Mouse (Mus musculus) myocyte (in vitro differentiated cells): ENCODE measurements around the gene Unc93a2. TPM values are rescaled to one million over a fixed set of nuclear protein-coding genes. Genes with fewer than 3 reads are reported as not detected.
"Not testable (repeated sequence)": the region's sequence is repeated elsewhere in the genome, so short reads cannot be mapped to it uniquely, and the experiment has no call there.

Experiments used
- H3K27me3 ChIP-seq: one replicate; pipeline ENCODE4 v1.6.1; 2011; ENCODE audit not compliant: control insufficient read depth, insufficient read depth, insufficient read length
- H3K36me3 ChIP-seq: one replicate; pipeline ENCODE4 v1.6.1; 2011; ENCODE audit not compliant: control insufficient read depth, insufficient read depth
- H3K4me2 ChIP-seq: one replicate; pipeline ENCODE4 v1.6.1; 2011; ENCODE audit warnings: low read depth, control low read depth
- H3K4me3 ChIP-seq: one replicate; pipeline ENCODE4 v1.5.1; 2011; ENCODE audit warnings: mild to moderate bottlenecking, control low read depth, moderate library complexity
- H3K79me2 ChIP-seq: one replicate; pipeline ENCODE4 v1.6.1; 2011; ENCODE audit not compliant: control insufficient read depth, insufficient read depth
- H3ac ChIP-seq: one replicate; pipeline ENCODE4 v1.6.1; 2011; ENCODE audit not compliant: control insufficient read depth, insufficient read length
- polyA plus RNA-seq: library from polyadenylated mRNA; unstranded; fragments of >200 nt; fragmentation: generic; extraction: Trizol; gene quantifications from one replicate; pipeline ENCODE4 v1.2.1, GENCODE M21; 2012; ENCODE audit warnings: missing spikeins

Unc93a2 gene
- polyA plus RNA-seq, 1 experiment: not detected

DNA sequence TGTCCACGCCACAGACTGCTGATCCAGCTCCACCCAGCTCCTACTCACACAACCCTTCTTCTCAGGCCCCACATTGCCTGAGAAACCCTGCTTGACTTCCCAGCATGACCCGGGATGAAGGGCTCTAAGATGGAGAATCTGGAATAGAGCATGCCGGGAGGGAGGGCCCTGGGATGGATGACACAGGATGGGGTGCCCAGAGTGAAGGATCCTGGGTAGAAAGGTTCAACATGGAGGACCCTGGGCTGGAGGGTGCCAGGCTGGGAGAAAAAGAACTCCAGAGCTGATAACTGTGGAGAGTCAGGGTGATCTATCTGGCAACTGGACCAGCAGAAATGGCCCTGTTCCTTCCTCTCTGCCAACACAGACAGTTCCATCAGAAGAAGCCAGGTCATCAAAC lies 19.6 kb downstream of the Unc93a2 start:
- H3K36me3 ChIP-seq, H3K4me3 ChIP-seq, H3K79me2 ChIP-seq, H3K4me2 ChIP-seq, H3K27me3 ChIP-seq, H3ac ChIP-seq: not testable (repeated sequence)

DNA sequence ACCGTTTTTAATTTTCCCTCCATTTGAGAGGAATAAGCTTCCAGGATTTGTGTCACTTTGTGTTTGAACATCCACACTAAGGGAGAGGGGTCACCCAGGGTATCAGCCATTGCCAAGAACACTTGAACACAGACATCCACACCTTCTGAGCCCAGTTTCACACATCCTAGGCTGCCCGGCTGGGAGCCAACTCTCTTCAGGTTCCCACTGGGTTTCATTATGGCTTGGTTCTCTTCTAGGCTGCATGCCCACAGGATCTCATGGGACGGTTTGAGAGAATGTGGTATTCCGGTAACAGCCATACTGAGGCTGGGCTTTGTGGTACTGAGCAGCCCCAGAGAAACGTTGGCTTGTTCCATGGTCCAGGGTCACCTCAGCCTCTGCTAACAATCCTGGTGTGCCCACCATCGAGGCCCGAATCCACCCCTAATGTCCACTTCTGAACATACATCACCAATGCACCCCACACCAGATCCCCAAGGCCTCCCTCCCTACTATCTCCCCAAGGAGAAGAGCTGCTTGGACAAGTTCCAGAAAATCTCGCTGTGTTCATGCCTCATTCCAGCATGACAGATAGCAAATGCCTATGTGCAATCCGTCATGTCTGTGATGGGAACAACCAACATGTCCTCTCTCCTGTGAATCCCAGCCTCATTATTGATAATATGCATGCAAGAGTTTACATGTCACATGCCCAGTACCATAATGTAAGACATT lies 24.4 kb downstream of the Unc93a2 start:
- not testable (repeated sequence) for H3K4me3 ChIP-seq, H3K4me2 ChIP-seq, H3K79me2 ChIP-seq, H3K27me3 ChIP-seq, H3K36me3 ChIP-seq, H3ac ChIP-seq

DNA sequence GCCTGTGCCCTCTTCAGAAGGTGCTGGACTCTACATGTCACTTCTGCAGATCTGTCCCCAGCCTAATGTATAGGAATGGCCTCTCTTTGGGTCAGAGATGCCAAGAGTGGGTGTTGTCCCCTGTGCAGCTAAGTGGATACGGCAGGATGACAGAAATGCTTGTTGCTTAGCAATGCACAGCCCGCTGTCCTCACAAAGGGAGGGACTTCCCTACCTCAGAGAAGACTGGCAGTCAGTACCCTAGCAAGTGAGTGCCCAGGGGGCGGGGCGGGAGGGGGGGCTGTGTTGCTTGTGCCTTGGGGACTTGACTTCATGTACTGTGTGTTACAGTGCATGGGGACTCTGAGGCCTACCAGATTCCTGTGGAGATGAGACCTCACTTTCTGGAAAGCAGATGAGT lies 25.5 kb downstream of the Unc93a2 start:
- not testable (repeated sequence) for H3K27me3 ChIP-seq, H3K36me3 ChIP-seq, H3K4me3 ChIP-seq, H3K79me2 ChIP-seq, H3K4me2 ChIP-seq, H3ac ChIP-seq

DNA sequence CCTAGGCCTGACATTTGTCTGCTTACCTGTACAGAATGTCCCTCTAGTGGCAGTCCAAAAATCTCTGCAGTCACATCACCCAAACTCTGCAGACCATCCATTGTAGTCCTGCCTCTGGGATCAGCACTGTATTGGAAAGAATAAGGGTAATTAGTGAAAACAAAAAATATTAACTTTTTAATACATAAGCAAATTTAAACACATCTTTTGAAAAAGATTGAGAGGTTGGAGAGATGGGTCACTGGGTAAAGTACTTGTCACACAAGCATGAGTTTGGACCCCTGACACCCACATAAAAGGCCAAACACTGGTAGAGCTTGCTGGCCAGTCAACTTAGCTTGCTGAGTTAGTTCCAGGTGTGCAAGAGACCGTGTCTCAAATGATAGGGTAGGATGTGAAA lies 32.7 kb downstream of the Unc93a2 start, which contains the start of gene Ttll2:
Gene Ttll2 (minus strand): TSS at position 101 of the 400 bp plus-strand sequence.
- H3K79me2 ChIP-seq, H3K4me3 ChIP-seq, H3K36me3 ChIP-seq, H3K27me3 ChIP-seq, H3K4me2 ChIP-seq, H3ac ChIP-seq: not testable (repeated sequence)

DNA sequence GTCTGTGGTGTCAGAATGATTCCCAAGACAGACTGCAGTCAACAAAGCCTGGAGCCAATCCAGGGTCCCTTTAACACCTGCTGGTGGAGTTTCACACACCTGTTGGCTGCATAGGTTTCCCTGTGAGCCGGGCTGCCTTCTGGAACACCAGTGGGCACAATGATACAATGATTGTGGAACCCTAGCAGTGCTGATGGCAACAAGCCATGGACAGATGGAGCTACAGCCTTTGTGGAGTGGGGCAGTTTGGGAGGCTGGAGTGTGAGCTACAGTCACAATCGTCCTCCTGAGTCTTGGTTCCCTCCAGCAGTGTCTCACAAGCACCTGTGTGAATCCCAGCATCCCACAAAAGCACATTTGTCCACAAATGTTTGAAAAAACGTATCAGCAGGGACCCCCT lies 36.5 kb downstream of the Unc93a2 start:
- H3K27me3 ChIP-seq, H3K4me3 ChIP-seq, H3K4me2 ChIP-seq, H3ac ChIP-seq, H3K36me3 ChIP-seq, H3K79me2 ChIP-seq: not testable (repeated sequence)

DNA sequence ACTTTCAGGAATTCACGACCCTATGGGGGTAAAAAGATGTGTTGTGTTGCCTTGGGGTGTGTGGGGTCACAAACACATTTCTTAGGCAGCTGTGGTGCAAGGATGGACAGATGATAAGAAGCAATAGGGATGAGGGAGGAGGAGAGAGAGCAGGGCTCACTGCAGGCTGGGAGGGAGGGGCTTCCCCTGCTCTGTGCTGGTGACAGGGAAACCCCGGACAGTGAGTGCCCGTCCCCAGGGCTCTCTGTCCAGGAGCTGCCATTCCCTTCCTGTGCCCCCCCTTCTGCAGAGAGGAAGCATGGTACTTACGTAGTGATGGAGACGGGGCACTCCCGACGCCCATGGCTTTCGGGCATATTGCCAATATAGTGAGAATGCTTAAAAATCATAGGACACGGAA lies 47.9 kb downstream of the Unc93a2 start:
- H3K79me2 ChIP-seq, H3ac ChIP-seq, H3K4me2 ChIP-seq, H3K4me3 ChIP-seq, H3K36me3 ChIP-seq, H3K27me3 ChIP-seq: not testable (repeated sequence)

DNA sequence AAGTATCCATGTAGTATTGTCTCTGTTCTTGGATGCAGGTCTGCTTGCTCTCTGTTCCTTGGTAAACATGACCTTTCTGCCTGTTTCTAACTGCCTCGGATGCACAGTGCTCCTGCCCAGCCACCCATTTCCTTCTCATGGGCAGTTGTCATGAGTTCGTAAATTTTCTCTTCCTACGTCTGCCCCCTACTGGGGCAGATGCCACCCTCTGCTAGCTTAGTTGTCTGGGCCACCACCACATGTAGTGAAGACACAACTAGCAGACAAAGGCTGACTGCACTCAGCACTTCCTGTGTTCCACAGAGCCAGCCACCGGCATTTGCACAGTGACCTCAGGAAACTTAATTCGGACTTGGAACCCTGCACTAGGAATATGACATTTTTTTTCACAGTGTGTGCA lies 52.5 kb downstream of the Unc93a2 start:
- not testable (repeated sequence) for H3K27me3 ChIP-seq, H3K36me3 ChIP-seq, H3K4me3 ChIP-seq, H3K79me2 ChIP-seq, H3ac ChIP-seq, H3K4me2 ChIP-seq

DNA sequence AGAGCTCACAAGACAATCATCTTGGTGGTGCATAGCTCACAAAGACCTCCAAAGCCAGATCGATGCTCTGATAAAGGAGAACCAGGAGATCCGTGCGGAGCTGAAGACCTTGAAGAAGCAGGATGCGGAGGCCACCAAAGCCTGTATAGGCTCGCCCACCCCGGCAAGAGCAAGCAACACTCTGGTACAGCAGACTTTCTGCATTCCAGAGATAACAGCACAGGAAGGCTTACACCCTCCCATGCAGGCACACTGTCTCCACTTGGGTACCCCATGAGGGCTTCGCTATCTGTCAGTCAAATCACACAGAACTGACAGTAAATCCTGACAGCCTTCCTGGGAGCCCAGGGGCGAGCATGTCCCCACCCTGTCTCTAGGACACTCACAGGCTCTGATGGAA lies 58.8 kb downstream of the Unc93a2 start:
- H3K36me3 ChIP-seq, H3K4me2 ChIP-seq, H3K27me3 ChIP-seq, H3K4me3 ChIP-seq, H3ac ChIP-seq, H3K79me2 ChIP-seq: not testable (repeated sequence)

DNA sequence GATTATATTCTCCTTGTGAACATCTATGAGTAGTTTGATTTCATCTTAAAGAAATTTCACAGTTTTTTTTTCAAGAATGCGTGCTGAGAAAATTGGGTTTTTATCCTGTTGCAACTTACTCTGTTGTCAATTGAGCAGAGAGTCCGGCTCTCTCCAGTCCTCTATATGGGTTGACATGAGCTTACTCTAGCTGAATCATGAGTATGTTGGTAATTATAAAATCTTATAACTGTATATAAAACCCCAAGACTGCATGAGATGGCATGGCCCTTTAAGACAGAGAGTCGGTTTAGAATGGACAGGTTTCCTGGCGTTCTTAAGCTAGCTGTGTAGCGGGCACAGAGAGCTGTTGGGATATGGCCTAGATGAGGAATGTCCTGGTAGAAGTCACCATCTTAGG lies 60.9 kb downstream of the Unc93a2 start, which contains the start of gene Tcp10a:
Gene Tcp10a (plus strand): TSS at position 301 of the 400 bp plus-strand sequence.
- not testable (repeated sequence) for H3K4me3 ChIP-seq, H3K27me3 ChIP-seq, H3K79me2 ChIP-seq, H3ac ChIP-seq, H3K36me3 ChIP-seq, H3K4me2 ChIP-seq

DNA sequence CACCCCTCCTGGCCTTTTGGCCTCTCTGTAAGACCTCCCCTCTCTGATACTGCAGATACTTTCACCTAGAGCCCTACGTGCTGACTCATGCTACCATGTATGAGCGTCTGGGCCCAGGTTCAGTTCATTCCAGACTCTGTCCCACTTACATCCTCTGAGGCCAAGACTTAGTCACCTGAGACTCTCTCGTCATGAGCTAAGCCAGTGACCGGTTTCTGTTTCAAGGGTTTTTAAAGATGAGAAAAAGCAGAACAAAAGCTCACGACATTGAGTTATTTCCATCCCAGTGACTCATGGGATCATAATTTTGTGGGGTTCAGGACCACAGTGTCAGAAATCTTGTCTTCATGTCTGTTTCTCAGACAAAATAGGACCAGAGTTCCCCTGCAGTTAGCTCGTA lies 65.5 kb downstream of the Unc93a2 start:
- H3K27me3 ChIP-seq, H3ac ChIP-seq, H3K4me2 ChIP-seq, H3K36me3 ChIP-seq, H3K79me2 ChIP-seq, H3K4me3 ChIP-seq: not testable (repeated sequence)

DNA sequence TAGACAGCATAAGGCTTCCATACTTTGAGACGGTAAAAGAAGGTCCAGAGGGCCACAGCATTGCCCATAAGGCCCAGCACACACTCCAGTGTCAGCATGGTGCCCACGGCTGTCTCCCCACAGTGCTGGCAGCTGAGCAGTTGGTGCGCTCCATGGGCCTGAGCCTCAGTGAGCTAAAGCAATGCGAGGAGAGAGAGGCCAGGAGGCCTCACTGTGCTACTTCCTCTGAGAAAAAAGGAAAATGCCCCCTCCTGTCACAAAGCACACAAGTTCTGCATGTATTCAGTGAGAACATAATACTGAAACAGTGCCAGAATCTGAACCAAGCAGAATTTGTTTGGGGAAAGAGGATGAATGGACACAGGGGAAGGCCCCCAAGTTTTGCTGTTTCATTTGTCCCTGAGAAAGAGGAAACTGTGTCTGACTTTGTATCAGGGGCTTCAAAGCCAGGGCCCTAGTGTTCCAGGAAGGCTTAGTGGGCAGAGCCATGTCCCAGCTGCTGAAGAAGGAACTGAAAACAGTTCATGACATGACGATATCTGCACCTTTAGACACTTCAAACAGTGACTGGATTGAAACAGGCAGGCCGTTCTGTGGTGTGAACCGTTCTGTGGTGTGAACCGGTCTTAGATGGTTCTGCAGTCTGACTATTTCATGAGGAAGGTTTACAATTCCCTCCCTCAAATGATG lies 69.4 kb downstream of the Unc93a2 start:
- not testable (repeated sequence) for H3K27me3 ChIP-seq, H3K36me3 ChIP-seq, H3K4me2 ChIP-seq, H3K79me2 ChIP-seq, H3ac ChIP-seq, H3K4me3 ChIP-seq
